Mouse (Mus musculus) stomach, adult 2 months (tissue): ENCODE data around the gene Ppp3cb. TPM values are rescaled to one million over a fixed set of nuclear protein-coding genes. Genes with fewer than 3 reads are reported as not detected.

Source experiments
- polyA plus RNA-seq: library from polyadenylated mRNA; depleted of rRNA; stranded (reverse); fragments of >200 nt; gene quantifications from 2 replicates; pipeline ENCODE4 v1.2.3, GENCODE M21; 2012; rRNA removed

Ppp3cb gene
- 0.71 and 1.4 TPM in 2 replicates for polyA plus RNA-seq

GRCm38 (mm10) chr14:20546415-20546814 lies at the start of gene Ppp3cb:
TSS of gene Ppp3cb (minus strand) at chr14:20546573.

GRCm38 (mm10) chr14:20496603-20497002 lies 49.8 kb downstream of the Ppp3cb start, which contains the start of gene Mss51:
TSS of gene Mss51 (minus strand) at chr14:20496901.

GRCm38 (mm10) chr14:20479291-20480194 lies 66.8 kb downstream of the Ppp3cb start, which contains the start of gene Anxa7:
TSS of gene Anxa7 (minus strand) at chr14:20480133.

GRCm38 (mm10) chr14:20451765-20452331 lies 94.5 kb downstream of the Ppp3cb start, which contains the start of gene Cfap70:
TSS of gene Cfap70 (minus strand) at chr14:20452226.

Other genes with a start within 250 kb of the Ppp3cb start
- gene Ecd, start 198.5 kb downstream of the Ppp3cb start, polyA plus RNA-seq = 4.6 and 5.2 TPM in 2 replicates
- gene Fam149b, start 198.4 kb downstream of the Ppp3cb start, polyA plus RNA-seq = 5.1 and 7.6 TPM in 2 replicates
- 5.8 and 8.3 TPM in 2 replicates for gene Dnajc9, start 157.7 kb downstream of the Ppp3cb start, polyA plus RNA-seq
- gene Mrps16, start 152.9 kb downstream of the Ppp3cb start, polyA plus RNA-seq = 18.7 and 32.5 TPM in 2 replicates
- gene Cfap70, start 94.3 kb downstream of the Ppp3cb start, polyA plus RNA-seq = not detected in 2 replicates
- 67.7 and 69.2 TPM in 2 replicates for gene Anxa7, start 66.4 kb downstream of the Ppp3cb start, polyA plus RNA-seq
- 0.05 and 0.18 TPM in 2 replicates for gene Mss51, start 49.7 kb downstream of the Ppp3cb start, polyA plus RNA-seq
- 2.3 and 3.7 TPM in 2 replicates for gene Usp54, start 94.5 kb upstream of the Ppp3cb start, polyA plus RNA-seq
- gene Myoz1, start 110.0 kb upstream of the Ppp3cb start, polyA plus RNA-seq = 2.5 and 4.2 TPM in 2 replicates
- gene Synpo2l, start 121.8 kb upstream of the Ppp3cb start, polyA plus RNA-seq = 0.51 and 1.4 TPM in 2 replicates
- 79.9 and 86.1 TPM in 2 replicates for gene Sec24c, start 127.7 kb upstream of the Ppp3cb start, polyA plus RNA-seq
- gene Fut11, start 148.4 kb upstream of the Ppp3cb start, polyA plus RNA-seq = 6.0 and 12.6 TPM in 2 replicates
- 2.7 and 3.3 TPM in 2 replicates for gene Chchd1, start 156.4 kb upstream of the Ppp3cb start, polyA plus RNA-seq
- 97.5 and 98.3 TPM in 2 replicates for gene Zswim8, start 161.0 kb upstream of the Ppp3cb start, polyA plus RNA-seq
- gene Ndst2, start 188.0 kb upstream of the Ppp3cb start, polyA plus RNA-seq = 13.8 and 17.6 TPM in 2 replicates
- 15.2 and 19.8 TPM in 2 replicates for gene Camk2g, start 247.5 kb upstream of the Ppp3cb start, polyA plus RNA-seq